Mouse (Mus musculus) C2C12 (cell line): ENCODE results near the gene Uqcc3. TPM values are rescaled to one million over a fixed set of nuclear protein-coding genes. Genes with fewer than 3 reads are reported as not detected.

Experiments used
- H3K27me3 ChIP-seq: one replicate; pipeline ENCODE4 v1.6.1; 2011; ENCODE audit not compliant: control insufficient read depth, insufficient read depth, insufficient read length
- H3K36me3 ChIP-seq: one replicate; pipeline ENCODE4 v1.6.1; 2011; ENCODE audit not compliant: control insufficient read depth, insufficient read depth
- H3K4me3 ChIP-seq: one replicate; pipeline ENCODE4 v1.5.1; 2011; ENCODE audit warnings: mild to moderate bottlenecking, control low read depth; ENCODE audit not compliant: poor library complexity, insufficient read depth, severe bottlenecking
- H3K79me2 ChIP-seq: one replicate; pipeline ENCODE4 v1.6.1; 2011; ENCODE audit not compliant: control insufficient read depth, insufficient read depth
- H3K79me3 ChIP-seq: one replicate; pipeline ENCODE4 v1.6.1; 2011; ENCODE audit warnings: low read depth, control low read depth
- H3ac ChIP-seq: one replicate; pipeline ENCODE3; 2011; ENCODE audit warnings: low read depth; ENCODE audit not compliant: control insufficient read depth, insufficient read length
- CEBPB ChIP-seq: IDR thresholded peaks from one replicate; pipeline ENCODE4 v1.6.1; 2011; ENCODE audit warnings: low read depth, mild to moderate bottlenecking, control low read depth, moderate library complexity
- CTCF ChIP-seq: IDR thresholded peaks from one replicate; pipeline ENCODE4 v1.5.1; 2011; ENCODE audit not compliant: control insufficient read depth, insufficient read depth, insufficient read length
- FOSL1 ChIP-seq: IDR thresholded peaks from one replicate; pipeline ENCODE4 v1.8.0; 2011; ENCODE audit warnings: mild to moderate bottlenecking, low read length; ENCODE audit not compliant: poor library complexity, insufficient read depth, severe bottlenecking
- MAX ChIP-seq: IDR thresholded peaks from one replicate; pipeline ENCODE4 v1.6.1; 2011; ENCODE audit warnings: mild to moderate bottlenecking, control low read depth
- MYOD1 ChIP-seq: IDR thresholded peaks from one replicate; pipeline ENCODE4 v1.6.1; 2011; ENCODE audit warnings: low read depth; ENCODE audit not compliant: control insufficient read depth, insufficient read length
- MYOG ChIP-seq: IDR thresholded peaks from one replicate; pipeline ENCODE4 v1.6.1; 2011; ENCODE audit not compliant: control insufficient read depth, insufficient read length; ENCODE audit errors: extremely low read depth
- USF1 ChIP-seq: IDR thresholded peaks from one replicate; pipeline ENCODE4 v1.6.1; 2011; ENCODE audit warnings: low read depth, mild to moderate bottlenecking, control low read depth, moderate library complexity
- polyA plus RNA-seq: library from polyadenylated mRNA; unstranded; fragments of >200 nt; fragmentation: generic; extraction: Trizol; gene quantifications from one replicate; pipeline ENCODE4 v1.2.1, GENCODE M21; 2012; ENCODE audit warnings: missing spikeins

Uqcc3 gene
- polyA plus RNA-seq, 1 experiment, result 34.4 TPM

DNA sequence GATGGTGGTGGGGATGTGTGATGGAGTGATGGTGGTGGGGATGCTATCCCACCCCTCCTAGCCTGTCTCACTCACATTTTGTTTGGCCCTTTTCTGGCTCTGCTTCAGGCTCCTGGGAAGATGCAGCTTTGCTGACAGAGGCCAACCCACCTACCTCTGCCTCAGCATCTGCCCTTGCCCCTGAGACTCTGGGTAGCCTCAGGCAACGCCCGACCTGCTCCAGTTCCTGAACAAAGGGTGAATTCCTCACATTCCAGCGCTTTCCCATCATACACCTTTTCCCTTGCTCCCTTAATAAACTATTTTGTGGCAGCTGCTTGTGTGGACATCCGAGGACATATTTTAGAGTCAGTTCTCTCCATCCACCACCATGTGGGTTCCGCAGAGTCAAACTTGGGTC, 32.4 kb downstream of the Uqcc3 start:
- TF ChIP-seq MYOD1, result no peak
- TF ChIP-seq MAX, result no peak
- no peak for TF ChIP-seq FOSL1
- no peak for TF ChIP-seq MYOG
- TF ChIP-seq CTCF, result no peak
- no peak for TF ChIP-seq CEBPB
- no peak for TF ChIP-seq USF1
- Histone ChIP-seq H3K27me3 (no peaks in the 10 kb centered on the region), H3K79me2 (no peaks in the 10 kb centered on the region), H3K4me3 (no peak overlapping the region), H3ac (no peak overlapping the region), H3K79me3 (no peaks in the 10 kb centered on the region), H3K36me3 (peaks cover 37% of the 10 kb centered on the region)

GRCm38 (mm10) chr19:8844371-8845129, 36.2 kb downstream of the Uqcc3 start:
- no peaks in the 10 kb centered on the region for H3K27me3 ChIP-seq
- H3K79me2 ChIP-seq, result no peaks in the 10 kb centered on the region
- no peak overlapping the region for H3K4me3 ChIP-seq
- no peak overlapping the region for H3ac ChIP-seq
- no peaks in the 10 kb centered on the region for H3K79me3 ChIP-seq
- TF ChIP-seq CEBPB (peak; percentile 15), MYOD1 (no peak)
- H3K36me3 ChIP-seq, result peaks cover 64% of the 10 kb centered on the region

DNA sequence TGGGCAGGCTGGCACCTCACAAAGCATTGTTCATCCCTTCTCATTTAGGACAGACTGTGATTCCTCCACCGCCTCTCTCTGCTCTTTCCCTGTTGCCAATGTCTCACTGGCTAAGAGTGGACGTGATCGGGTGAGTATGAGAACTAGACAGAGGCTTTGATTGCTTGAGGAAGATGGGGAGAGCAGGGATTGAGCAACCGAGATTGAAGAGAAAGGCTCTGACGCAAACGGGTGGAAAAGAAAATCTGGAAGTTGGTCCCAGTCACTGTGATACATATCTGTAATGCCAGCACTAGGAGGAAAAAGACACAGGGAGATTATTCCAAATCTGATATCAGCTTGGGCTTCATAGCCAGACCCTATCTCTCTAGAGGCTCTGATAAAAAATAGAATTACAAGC, 37.8 kb downstream of the Uqcc3 start:
- Histone ChIP-seq H3K36me3 (peaks cover 66% of the 10 kb centered on the region), H3ac (no peak overlapping the region), H3K79me3 (no peaks in the 10 kb centered on the region), H3K27me3 (no peaks in the 10 kb centered on the region), H3K4me3 (no peak overlapping the region), H3K79me2 (no peaks in the 10 kb centered on the region)
- no peak for TF ChIP-seq USF1

DNA sequence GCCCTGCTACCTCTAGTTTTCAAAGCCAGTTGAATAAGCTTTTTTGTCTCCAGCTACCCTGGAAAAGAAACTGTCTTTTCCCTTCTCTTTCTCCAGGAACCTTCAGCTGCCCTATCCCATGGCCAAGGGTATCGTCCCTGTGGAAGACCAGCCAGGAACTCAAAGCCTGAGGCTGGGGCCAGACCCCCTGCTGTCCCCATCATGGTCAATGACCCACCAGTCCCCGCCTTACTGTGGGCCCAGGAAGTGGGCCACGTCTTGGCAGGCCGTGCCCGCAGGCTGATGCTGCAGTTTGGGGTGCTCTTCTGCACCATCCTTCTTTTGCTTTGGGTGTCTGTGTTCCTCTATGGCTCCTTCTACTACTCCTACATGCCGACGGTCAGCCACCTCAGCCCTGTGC, 39.7 kb downstream of the Uqcc3 start:
- H3K79me2 ChIP-seq, result no peaks in the 10 kb centered on the region
- no peak overlapping the region for H3ac ChIP-seq
- H3K36me3 ChIP-seq, result peaks cover 58% of the 10 kb centered on the region
- TF ChIP-seq USF1 (no peak), MAX (no peak), FOSL1 (no peak), CTCF (no peak), CEBPB (no peak)
- H3K27me3 ChIP-seq, result no peaks in the 10 kb centered on the region
- no peak overlapping the region for H3K4me3 ChIP-seq
- no peaks in the 10 kb centered on the region for H3K79me3 ChIP-seq

DNA sequence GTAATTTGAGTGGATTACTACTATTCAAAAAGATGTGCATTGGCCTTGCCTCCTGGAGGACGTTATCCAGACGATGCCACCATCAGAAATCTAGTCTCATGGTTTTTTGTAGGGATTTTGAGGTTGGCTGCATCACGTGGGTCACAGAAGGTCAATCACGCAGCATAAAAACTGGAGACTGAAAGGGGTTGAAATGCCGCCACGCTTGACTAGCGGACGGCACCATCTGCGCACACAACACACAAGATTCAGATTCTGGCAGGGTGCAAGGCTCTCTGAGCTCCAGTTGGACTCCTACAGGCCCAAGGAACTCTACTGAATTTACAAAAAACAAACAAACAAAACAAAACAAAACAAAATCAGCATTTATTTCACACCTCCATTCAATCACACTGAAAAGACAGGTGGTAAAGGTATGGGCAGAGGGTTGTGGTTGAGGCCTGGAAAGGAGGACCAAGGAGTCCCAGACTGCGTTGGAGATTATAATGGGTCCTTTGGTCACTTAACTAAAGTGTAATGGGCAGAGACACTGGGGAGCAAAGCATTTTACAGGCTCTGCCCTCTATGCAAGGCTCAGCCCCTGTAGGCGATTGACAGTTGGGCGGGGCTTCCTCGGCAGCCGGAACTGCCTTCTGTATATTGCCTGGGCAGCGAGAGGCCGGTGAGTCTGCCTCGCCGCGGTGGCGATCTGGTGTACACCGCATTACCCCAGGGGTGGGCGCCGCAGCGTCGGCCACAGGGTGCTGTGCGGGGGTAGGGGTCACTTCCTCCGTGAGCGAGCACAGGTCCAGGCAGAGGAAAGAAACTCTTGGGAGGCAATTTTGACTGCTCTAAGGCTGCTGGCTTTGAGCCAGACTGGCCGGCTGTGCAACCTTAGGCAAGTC, 40.6 kb downstream of the Uqcc3 start:
- Histone ChIP-seq H3K36me3 (peaks cover 58% of the 10 kb centered on the region), H3K4me3 (no peak overlapping the region)

More for the DNA sequence above, 40.6 kb downstream of the Uqcc3 start:
- H3ac ChIP-seq, result no peak overlapping the region
- TF ChIP-seq MYOD1, result no peak
- TF ChIP-seq CEBPB, result no peak
- TF ChIP-seq USF1, result no peak
- no peak for TF ChIP-seq FOSL1
- no peak for TF ChIP-seq CTCF
- TF ChIP-seq MAX, result no peak
- TF ChIP-seq MYOG, result no peak
- H3K79me2 ChIP-seq, result no peaks in the 10 kb centered on the region
- H3K27me3 ChIP-seq, result no peaks in the 10 kb centered on the region
- no peaks in the 10 kb centered on the region for H3K79me3 ChIP-seq
